Mouse (Mus musculus): ENCODE measurements around the gene Prkce.

DNA sequence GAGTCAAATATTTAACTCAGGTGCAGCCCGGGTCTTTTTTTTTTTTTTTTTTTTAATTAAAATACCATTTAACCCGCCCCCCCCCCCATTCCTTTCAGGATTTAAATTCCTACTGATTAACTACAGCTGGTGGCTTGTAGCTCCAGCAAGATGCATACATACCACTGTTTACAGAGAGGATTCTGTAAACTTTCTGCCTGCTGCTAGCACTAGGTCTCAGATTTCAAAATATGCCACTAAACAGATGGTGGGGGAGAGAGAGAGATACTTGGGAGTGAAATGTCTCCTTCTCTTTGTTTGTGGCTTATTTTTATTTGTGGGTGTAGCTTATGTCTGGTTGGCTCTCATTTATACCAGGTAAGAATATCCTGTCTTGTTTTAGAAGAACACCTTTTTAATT lies 215.3 kb downstream of the Prkce start:
- TF ChIP-seq CTCF (IDR thresholded peaks at IDR 0.05; ENCODE audit: extremely low read depth, insufficient read length, insufficient replicate concordance, low read depth, low read length) (no peak), POLR2A (IDR thresholded peaks at IDR 0.05; ENCODE audit: low read depth, low read length) (no peak)

All from small intestine, adult 2 months (tissue).